Mouse (Mus musculus): ENCODE results near the gene Best1. TPM values are rescaled to one million over a fixed set of nuclear protein-coding genes. Genes with fewer than 3 reads are reported as not detected.

Gene Best1
- polyA plus RNA-seq, 1 experiment from 2014 or later, result 0.61 TPM

GRCm38 (mm10) chr19:10038910-10039309, 37.5 kb upstream of the Best1 start:
- no peaks in the 10 kb centered on the region for H3K9me3 ChIP-seq (ENCODE audit: control insufficient read depth)
- H3K4me2 ChIP-seq (replicated peaks; ENCODE audit: low read depth), result no peak overlapping the region
- H3K4me1 ChIP-seq (replicated peaks; ENCODE audit: control insufficient read depth, insufficient read depth, low read length), result peaks cover 3% of the 10 kb centered on the region; the same call in 1 of the 2 replicates
- no peak overlapping the region for H3K9ac ChIP-seq (ENCODE audit: low read depth, low read length)
- no peak overlapping the region for H3K27ac ChIP-seq (ENCODE audit: low read depth, low read length)
- TF ChIP-seq CTCF (IDR thresholded peaks at IDR 0.05; ENCODE audit: low read depth), result no peak
- no peak overlapping the region for H3K4me3 ChIP-seq (ENCODE audit: low read depth, low read length)
- 37% methylated on average over 3 of the region's 3 CpGs for WGBS
- peaks cover 13% of the 10 kb centered on the region; the same call in 1 of the 2 replicates for H3K36me3 ChIP-seq (ENCODE audit: control insufficient read depth, insufficient read depth)
- no peaks in the 10 kb centered on the region for H3K27me3 ChIP-seq (replicated peaks; ENCODE audit: control insufficient read depth, insufficient read depth, low read length)
- ATAC-seq, result no peak

- Histone ChIP-seq H3K9ac (ENCODE audit: low read depth, low read length) (no peak overlapping the region), H3K27me3 (replicated peaks; ENCODE audit: control insufficient read depth, insufficient read depth, low read length) (no peaks in the 10 kb centered on the region), H3K4me3 (ENCODE audit: low read depth, low read length) (no peak overlapping the region), H3K27ac (ENCODE audit: low read depth, low read length) (no peak overlapping the region), H3K4me1 (replicated peaks; ENCODE audit: control insufficient read depth, insufficient read depth, low read length) (peaks cover 3% of the 10 kb centered on the region; the same call in 1 of the 2 replicates), H3K4me2 (replicated peaks; ENCODE audit: low read depth) (no peak overlapping the region), H3K36me3 (ENCODE audit: control insufficient read depth, insufficient read depth) (peaks cover 13% of the 10 kb centered on the region; the same call in 1 of the 2 replicates), H3K9me3 (ENCODE audit: control insufficient read depth) (no peaks in the 10 kb centered on the region)
- WGBS, result 72% methylated on average over 3 of the region's 3 CpGs
- no peak for ATAC-seq
- TF ChIP-seq CTCF (IDR thresholded peaks at IDR 0.05; ENCODE audit: low read depth), result no peak
Observed at GRCm38 (mm10) chr19:10038364-10038763, 36.9 kb upstream of the Best1 start.

GRCm38 (mm10) chr19:10037534-10037933, 36.1 kb upstream of the Best1 start:
- no peak overlapping the region for H3K9ac ChIP-seq (ENCODE audit: low read depth, low read length)
- WGBS, result 64% methylated on average over 2 of the region's 2 CpGs
- peaks cover 3% of the 10 kb centered on the region; the same call in 1 of the 2 replicates for H3K4me1 ChIP-seq (replicated peaks; ENCODE audit: control insufficient read depth, insufficient read depth, low read length)
- no peaks in the 10 kb centered on the region for H3K27me3 ChIP-seq (replicated peaks; ENCODE audit: control insufficient read depth, insufficient read depth, low read length)
- no peak overlapping the region for H3K4me2 ChIP-seq (replicated peaks; ENCODE audit: low read depth)
- peaks cover 13% of the 10 kb centered on the region; the same call in 1 of the 2 replicates for H3K36me3 ChIP-seq (ENCODE audit: control insufficient read depth, insufficient read depth)
- no peak for TF ChIP-seq CTCF (IDR thresholded peaks at IDR 0.05; ENCODE audit: low read depth)
- no peak overlapping the region for H3K4me3 ChIP-seq (ENCODE audit: low read depth, low read length)
- no peak overlapping the region for H3K27ac ChIP-seq (ENCODE audit: low read depth, low read length)
- no peaks in the 10 kb centered on the region for H3K9me3 ChIP-seq (ENCODE audit: control insufficient read depth)
- no peak for ATAC-seq

- no peak overlapping the region for H3K9ac ChIP-seq (ENCODE audit: low read depth, low read length)
- peaks cover 19% of the 10 kb centered on the region; the same call in 1 of the 2 replicates for H3K36me3 ChIP-seq (ENCODE audit: control insufficient read depth, insufficient read depth)
- 68% methylated on average over 8 of the region's 8 CpGs for WGBS
- peak; percentile 98 for TF ChIP-seq CTCF (IDR thresholded peaks at IDR 0.05; ENCODE audit: low read depth)
- no peak overlapping the region for H3K4me2 ChIP-seq (replicated peaks; ENCODE audit: low read depth)
- H3K4me3 ChIP-seq (ENCODE audit: low read depth, low read length), result no peak overlapping the region
- ATAC-seq, result peak; percentile 46; the same call in 1 of the 2 replicates
- no peaks in the 10 kb centered on the region for H3K9me3 ChIP-seq (ENCODE audit: control insufficient read depth)
- no peaks in the 10 kb centered on the region for H3K27me3 ChIP-seq (replicated peaks; ENCODE audit: control insufficient read depth, insufficient read depth, low read length)
- no peaks in the 10 kb centered on the region for H3K4me1 ChIP-seq (replicated peaks; ENCODE audit: control insufficient read depth, insufficient read depth, low read length)
- no peak overlapping the region for H3K27ac ChIP-seq (ENCODE audit: low read depth, low read length)
Observed at GRCm38 (mm10) chr19:10034785-10035447, 33.5 kb upstream of the Best1 start.

GRCm38 (mm10) chr19:10034356-10034755, 32.9 kb upstream of the Best1 start:
- H3K27me3 ChIP-seq (replicated peaks; ENCODE audit: control insufficient read depth, insufficient read depth, low read length), result no peaks in the 10 kb centered on the region
- WGBS, result 84% methylated on average over 5 of the region's 5 CpGs
- H3K36me3 ChIP-seq (ENCODE audit: control insufficient read depth, insufficient read depth), result peaks cover 25% of the 10 kb centered on the region; the same call in 1 of the 2 replicates
- no peak overlapping the region for H3K27ac ChIP-seq (ENCODE audit: low read depth, low read length)
- no peak for ATAC-seq
- no peak overlapping the region for H3K4me2 ChIP-seq (replicated peaks; ENCODE audit: low read depth)
- no peak for TF ChIP-seq CTCF (IDR thresholded peaks at IDR 0.05; ENCODE audit: low read depth)
- no peaks in the 10 kb centered on the region for H3K9me3 ChIP-seq (ENCODE audit: control insufficient read depth)
- no peak overlapping the region for H3K4me3 ChIP-seq (ENCODE audit: low read depth, low read length)
- H3K9ac ChIP-seq (ENCODE audit: low read depth, low read length), result no peak overlapping the region
- H3K4me1 ChIP-seq (replicated peaks; ENCODE audit: control insufficient read depth, insufficient read depth, low read length), result no peaks in the 10 kb centered on the region

- Histone ChIP-seq H3K4me1 (replicated peaks; ENCODE audit: control insufficient read depth, insufficient read depth, low read length) (no peaks in the 10 kb centered on the region), H3K27me3 (replicated peaks; ENCODE audit: control insufficient read depth, insufficient read depth, low read length) (no peaks in the 10 kb centered on the region), H3K27ac (ENCODE audit: low read depth, low read length) (no peak overlapping the region), H3K4me2 (replicated peaks; ENCODE audit: low read depth) (no peak overlapping the region), H3K9me3 (ENCODE audit: control insufficient read depth) (no peaks in the 10 kb centered on the region), H3K36me3 (ENCODE audit: control insufficient read depth, insufficient read depth) (peaks cover 31% of the 10 kb centered on the region; the same call in 1 of the 2 replicates), H3K9ac (ENCODE audit: low read depth, low read length) (no peak overlapping the region), H3K4me3 (ENCODE audit: low read depth, low read length) (no peak overlapping the region)
- TF ChIP-seq CTCF (IDR thresholded peaks at IDR 0.05; ENCODE audit: low read depth), result peak; percentile 95
- peak; percentile 36; the same call in 1 of the 2 replicates for ATAC-seq
- WGBS, result 46% methylated on average over 8 of the region's 8 CpGs
Observed at GRCm38 (mm10) chr19:10033211-10033973, 32.0 kb upstream of the Best1 start.

All from intestine, postnatal 0 days (tissue).